Mouse (Mus musculus): ENCODE measurements around the gene Zmynd15. TPM values are rescaled to one million over a fixed set of nuclear protein-coding genes. Genes with fewer than 3 reads are reported as not detected.

Zmynd15 gene
- polyA plus RNA-seq, 1 experiment: 1.3 TPM

GRCm38 (mm10) chr11:70433569-70433943 lies 25.7 kb upstream of the Zmynd15 start:
- Histone ChIP-seq H3K36me3 (ENCODE audit: control insufficient read depth, insufficient read depth, low read length, poor library complexity, severe bottlenecking) (peaks cover 22% of the 10 kb centered on the region), H3K27ac (ENCODE audit: insufficient read depth, low read length) (no peak overlapping the region), H3K27me3 (ENCODE audit: control insufficient read depth, insufficient read depth, low read length, poor library complexity, severe bottlenecking) (no peaks in the 10 kb centered on the region), H3K4me3 (ENCODE audit: low read depth, low read length) (no peak overlapping the region), H3K9me3 (replicated peaks; ENCODE audit: control insufficient read depth, insufficient read depth, low read length, poor library complexity, severe bottlenecking) (no peaks in the 10 kb centered on the region), H3K4me1 (ENCODE audit: control insufficient read depth, insufficient read depth, low read length) (peaks cover 3% of the 10 kb centered on the region), H3K9ac (ENCODE audit: low read depth, poor library complexity, severe bottlenecking) (peak overlapping the region; percentile 86)
- no peak for TF ChIP-seq CTCF (IDR thresholded peaks at IDR 0.05; ENCODE audit: low read depth, low read length)
- no peak for TF ChIP-seq EP300 (IDR thresholded peaks at IDR 0.05; ENCODE audit: insufficient read depth, low read depth, low read length)
- TF ChIP-seq POLR2A (IDR thresholded peaks at IDR 0.05; ENCODE audit: insufficient read depth, low read length): no peak

- TF ChIP-seq POLR2A (IDR thresholded peaks at IDR 0.05; ENCODE audit: insufficient read depth, low read length): no peak
- no peak for TF ChIP-seq EP300 (IDR thresholded peaks at IDR 0.05; ENCODE audit: insufficient read depth, low read depth, low read length)
- TF ChIP-seq CTCF (IDR thresholded peaks at IDR 0.05; ENCODE audit: low read depth, low read length): no peak
- Histone ChIP-seq H3K36me3 (ENCODE audit: control insufficient read depth, insufficient read depth, low read length, poor library complexity, severe bottlenecking) (peaks cover 23% of the 10 kb centered on the region), H3K4me1 (ENCODE audit: control insufficient read depth, insufficient read depth, low read length) (peaks cover 3% of the 10 kb centered on the region), H3K27ac (ENCODE audit: insufficient read depth, low read length) (no peak overlapping the region), H3K4me3 (ENCODE audit: low read depth, low read length) (no peak overlapping the region), H3K9ac (ENCODE audit: low read depth, poor library complexity, severe bottlenecking) (no peak overlapping the region), H3K9me3 (replicated peaks; ENCODE audit: control insufficient read depth, insufficient read depth, low read length, poor library complexity, severe bottlenecking) (no peaks in the 10 kb centered on the region), H3K27me3 (ENCODE audit: control insufficient read depth, insufficient read depth, low read length, poor library complexity, severe bottlenecking) (no peaks in the 10 kb centered on the region)
Observed at GRCm38 (mm10) chr11:70433951-70434350, 25.3 kb upstream of the Zmynd15 start.

- TF ChIP-seq POLR2A (IDR thresholded peaks at IDR 0.05; ENCODE audit: insufficient read depth, low read length): no peak
- TF ChIP-seq CTCF (IDR thresholded peaks at IDR 0.05; ENCODE audit: low read depth, low read length): no peak
- TF ChIP-seq EP300 (IDR thresholded peaks at IDR 0.05; ENCODE audit: insufficient read depth, low read depth, low read length): no peak
- Histone ChIP-seq H3K4me1 (ENCODE audit: control insufficient read depth, insufficient read depth, low read length) (peaks cover 3% of the 10 kb centered on the region), H3K9ac (ENCODE audit: low read depth, poor library complexity, severe bottlenecking) (no peak overlapping the region), H3K4me3 (ENCODE audit: low read depth, low read length) (no peak overlapping the region), H3K36me3 (ENCODE audit: control insufficient read depth, insufficient read depth, low read length, poor library complexity, severe bottlenecking) (peaks cover 38% of the 10 kb centered on the region), H3K27me3 (ENCODE audit: control insufficient read depth, insufficient read depth, low read length, poor library complexity, severe bottlenecking) (no peaks in the 10 kb centered on the region), H3K27ac (ENCODE audit: insufficient read depth, low read length) (no peak overlapping the region), H3K9me3 (replicated peaks; ENCODE audit: control insufficient read depth, insufficient read depth, low read length, poor library complexity, severe bottlenecking) (no peaks in the 10 kb centered on the region)
Observed at GRCm38 (mm10) chr11:70435476-70435875, 23.8 kb upstream of the Zmynd15 start.

GRCm38 (mm10) chr11:70437426-70437825 lies 21.8 kb upstream of the Zmynd15 start:
- Histone ChIP-seq H3K27me3 (ENCODE audit: control insufficient read depth, insufficient read depth, low read length, poor library complexity, severe bottlenecking) (no peaks in the 10 kb centered on the region), H3K4me3 (ENCODE audit: low read depth, low read length) (no peak overlapping the region), H3K9ac (ENCODE audit: low read depth, poor library complexity, severe bottlenecking) (no peak overlapping the region), H3K9me3 (replicated peaks; ENCODE audit: control insufficient read depth, insufficient read depth, low read length, poor library complexity, severe bottlenecking) (no peaks in the 10 kb centered on the region), H3K4me1 (ENCODE audit: control insufficient read depth, insufficient read depth, low read length) (peaks cover 3% of the 10 kb centered on the region), H3K36me3 (ENCODE audit: control insufficient read depth, insufficient read depth, low read length, poor library complexity, severe bottlenecking) (peaks cover 43% of the 10 kb centered on the region), H3K27ac (ENCODE audit: insufficient read depth, low read length) (no peak overlapping the region)
- TF ChIP-seq EP300 (IDR thresholded peaks at IDR 0.05; ENCODE audit: insufficient read depth, low read depth, low read length): no peak
- TF ChIP-seq POLR2A (IDR thresholded peaks at IDR 0.05; ENCODE audit: insufficient read depth, low read length): no peak
- TF ChIP-seq CTCF (IDR thresholded peaks at IDR 0.05; ENCODE audit: low read depth, low read length): no peak

GRCm38 (mm10) chr11:70438728-70439374 lies 20.4 kb upstream of the Zmynd15 start:
- TF ChIP-seq EP300 (IDR thresholded peaks at IDR 0.05; ENCODE audit: insufficient read depth, low read depth, low read length): no peak
- Histone ChIP-seq H3K9me3 (replicated peaks; ENCODE audit: control insufficient read depth, insufficient read depth, low read length, poor library complexity, severe bottlenecking) (no peaks in the 10 kb centered on the region), H3K27me3 (ENCODE audit: control insufficient read depth, insufficient read depth, low read length, poor library complexity, severe bottlenecking) (no peaks in the 10 kb centered on the region), H3K4me1 (ENCODE audit: control insufficient read depth, insufficient read depth, low read length) (peaks cover 3% of the 10 kb centered on the region), H3K9ac (ENCODE audit: low read depth, poor library complexity, severe bottlenecking) (no peak overlapping the region), H3K36me3 (ENCODE audit: control insufficient read depth, insufficient read depth, low read length, poor library complexity, severe bottlenecking) (peaks cover 43% of the 10 kb centered on the region), H3K27ac (ENCODE audit: insufficient read depth, low read length) (no peak overlapping the region), H3K4me3 (ENCODE audit: low read depth, low read length) (no peak overlapping the region)

GRCm38 (mm10) chr11:70440637-70441036 lies 18.6 kb upstream of the Zmynd15 start:
- no peaks in the 10 kb centered on the region for H3K27me3 ChIP-seq (ENCODE audit: control insufficient read depth, insufficient read depth, low read length, poor library complexity, severe bottlenecking)
- no peaks in the 10 kb centered on the region for H3K9me3 ChIP-seq (replicated peaks; ENCODE audit: control insufficient read depth, insufficient read depth, low read length, poor library complexity, severe bottlenecking)
- H3K27ac ChIP-seq (ENCODE audit: insufficient read depth, low read length): no peak overlapping the region
- H3K36me3 ChIP-seq (ENCODE audit: control insufficient read depth, insufficient read depth, low read length, poor library complexity, severe bottlenecking): peaks cover 43% of the 10 kb centered on the region
- peaks cover 3% of the 10 kb centered on the region for H3K4me1 ChIP-seq (ENCODE audit: control insufficient read depth, insufficient read depth, low read length)
- no peak for TF ChIP-seq POLR2A (IDR thresholded peaks at IDR 0.05; ENCODE audit: insufficient read depth, low read length)
- no peak for TF ChIP-seq EP300 (IDR thresholded peaks at IDR 0.05; ENCODE audit: insufficient read depth, low read depth, low read length)
- no peak for TF ChIP-seq CTCF (IDR thresholded peaks at IDR 0.05; ENCODE audit: low read depth, low read length)
- no peak overlapping the region for H3K4me3 ChIP-seq (ENCODE audit: low read depth, low read length)
- H3K9ac ChIP-seq (ENCODE audit: low read depth, poor library complexity, severe bottlenecking): no peak overlapping the region

Data from ES-Bruce4 (cell line).